Mouse (Mus musculus): ENCODE data around the gene Zbtb22.

The Zbtb22 gene

DNA sequence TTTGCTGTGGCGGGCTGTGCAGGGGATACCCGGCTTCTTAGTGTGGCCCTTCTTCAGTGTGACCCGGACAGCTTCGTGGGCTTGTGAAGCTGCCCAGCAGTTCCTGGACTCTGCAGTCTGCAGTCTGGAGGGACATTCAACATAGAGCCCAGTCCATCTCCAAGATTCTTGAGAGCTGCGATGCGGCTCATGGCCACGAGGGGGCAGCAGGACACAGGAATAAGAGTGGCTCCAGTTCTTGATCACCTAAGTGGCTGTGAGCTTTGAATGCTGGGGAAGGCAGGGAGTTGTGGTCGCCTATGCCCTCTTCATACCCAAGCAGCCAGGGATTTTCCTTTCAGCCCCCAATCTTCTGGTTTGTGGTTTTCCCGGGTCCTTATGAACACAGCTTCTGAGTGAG lies 52.8 kb downstream of the Zbtb22 start:
- peak; percentile 65 for DNase-seq (ENCODE audit: low spot score)
